8 mouse cellular contexts compared by ENCODE assay signal in the genomic region with DNA sequence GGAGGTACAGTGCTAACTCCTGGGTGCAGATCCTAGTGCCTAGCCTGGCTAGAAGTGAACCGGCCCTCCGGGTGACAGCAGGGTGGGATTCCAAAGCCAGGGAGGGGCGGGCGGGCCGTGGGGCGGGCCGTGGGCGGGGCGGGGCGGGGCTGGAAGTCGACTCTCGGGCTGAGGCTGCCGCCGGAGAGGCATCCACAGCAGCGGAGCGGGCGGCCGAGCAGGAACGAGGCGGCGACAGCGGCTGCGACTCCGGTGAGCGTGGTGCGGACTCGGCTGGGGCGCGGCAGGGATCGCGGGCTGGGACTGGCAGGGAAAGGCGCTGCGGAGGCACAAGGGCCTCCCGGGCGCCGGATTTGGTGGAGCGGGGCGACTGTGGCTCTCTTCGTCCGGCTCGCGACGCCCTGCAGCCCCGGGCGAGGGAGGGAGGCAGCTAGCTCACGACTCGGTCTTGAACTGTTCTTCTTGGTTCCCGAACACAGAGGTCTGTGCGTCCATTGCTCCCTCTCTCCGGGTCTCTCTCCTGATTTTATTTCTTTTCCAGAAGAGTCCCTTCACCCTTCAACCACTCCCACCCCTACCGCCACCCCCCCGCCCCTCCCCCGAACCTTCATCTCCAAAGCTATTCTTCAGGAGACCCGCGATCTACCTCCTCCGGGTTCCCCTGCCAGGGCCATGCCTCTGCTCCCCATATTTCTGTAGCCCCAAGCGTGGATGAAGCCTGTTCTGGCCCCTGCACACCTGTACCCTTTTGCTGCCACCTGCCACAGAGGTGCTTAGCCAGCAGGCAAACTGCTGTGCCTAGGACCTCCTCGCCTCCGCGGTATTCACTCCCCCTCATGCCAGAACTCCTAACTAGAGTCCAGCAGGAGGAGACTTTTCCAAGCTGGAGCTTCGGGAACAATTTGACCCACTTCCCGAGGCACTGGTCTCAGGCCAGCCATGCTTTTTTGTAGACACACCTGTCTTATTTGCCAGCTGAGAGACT. TPM values are rescaled to one million over a fixed set of nuclear protein-coding genes. Genes with fewer than 3 reads are reported as not detected.
A peak's percentile ranks its signal among the peaks of the same experiment; 100 is the strongest.
DNase-seq lines count a peak whose midpoint lies in the region; ATAC-seq and TF ChIP-seq lines count a peak whose summit lies in the region.

A gene (plus strand): TSS at position 153 of the 985 bp plus-strand sequence.

- peak within 1 kb of the TSS; percentile 90 for H3K27ac ChIP-seq in gastrocnemius, adult 2 months
- peak within 1 kb of the TSS; percentile 85 for H3K27ac ChIP-seq in hindbrain, embryonic 15.5 days (replicated peaks)
- peak within 1 kb of the TSS; percentile 19 for H3K27ac ChIP-seq in macrophage

- H3K4me1 ChIP-seq in hindbrain, embryonic 15.5 days (replicated peaks): peaks cover 55% of the 10 kb centered on the region

- peak within 1 kb of the TSS; percentile 69 for H3K4me2 ChIP-seq in hindbrain, embryonic 15.5 days

- WGBS in hindbrain, embryonic 15.5 days: under 1% methylated on average over 42 of the region's 62 CpGs
- WGBS in macrophage (ENCODE audit: missing documents): 1% methylated on average over 41 of the region's 62 CpGs

- no peaks in the 10 kb centered on the region for H3K9me3 ChIP-seq in hindbrain, embryonic 15.5 days

- peaks cover 47% of the 10 kb centered on the region for H3K79me2 ChIP-seq in macrophage (ENCODE audit: inconsistent target)

- peak; percentile 15; the same call in 1 of the 2 replicates for TF ChIP-seq CTCF in gastrocnemius, adult 2 months (IDR thresholded peaks at IDR 0.05)

- no peaks in the 10 kb centered on the region for H3K27me3 ChIP-seq in hindbrain, embryonic 15.5 days

- peak; percentile 64 for DNase-seq in T-cell, adult 2 months (ENCODE audit: low spot score)
- peak; percentile 83 to 88 for DNase-seq in cerebellum, postnatal 25 days
- peak; percentile 88 for DNase-seq in gastrocnemius, adult 2 months
- DNase-seq in left cerebral cortex, adult 8-10 months (ENCODE audit: low spot score in 2 of 2): peak; percentile 57 to 65
- DNase-seq in right cerebral cortex, adult 2 months (ENCODE audit: low spot score in 2 of 2): peak; percentile 78
- peak; percentile 40 for DNase-seq in urinary bladder, postnatal 10 days (ENCODE audit: low spot score)

- ATAC-seq in hindbrain, embryonic 15.5 days (ENCODE audit: low FRiP score, low read depth): peak; percentile 86

- intact Hi-C loops in gastrocnemius, adult 2 months (cut with DNase I): loop anchor here (5.0 to 10.0 kb wide), 3 partner anchors 50 to 133 kb away; no protein-coding TSS in a partner anchor

- H3K4me3 ChIP-seq in gastrocnemius, adult 2 months: peak within 1 kb of the TSS; percentile 90
- peak within 1 kb of the TSS; percentile 91 for H3K4me3 ChIP-seq in hindbrain, embryonic 15.5 days
- H3K4me3 ChIP-seq in macrophage (ENCODE audit: inconsistent target): peak within 1 kb of the TSS; percentile 61

- H3K36me3 ChIP-seq in hindbrain, embryonic 15.5 days: no peaks in the 10 kb centered on the region
- H3K36me3 ChIP-seq in macrophage (ENCODE audit: inconsistent target): no peaks in the 10 kb centered on the region; the same call in 1 of the 2 replicates

- peak within 1 kb of the TSS; percentile 94 for H3K9ac ChIP-seq in hindbrain, embryonic 15.5 days

RNA-seq across cellular contexts. Expression of the gene that starts here (rescaled TPM):
- total RNA-seq in gastrocnemius, adult 2 months (2021): 1 to 10 TPM; 5.5 to 6.3 TPM
- 47.0 and 57.8 TPM in 2 replicates for polyA plus RNA-seq in hindbrain, embryonic 15.5 days (2015; fragmentation: Nextera tagmentation; extraction: Ambion mirVana)
- 100 to 1,000 TPM; 156 to 178 (median 169) TPM for total RNA-seq in left cerebral cortex, adult 8-10 months (2022)
- 100 to 1,000 TPM in 19 of 26 experiments, 10 to 100 TPM in 7; 72.7 to 295 (median 143) TPM for total RNA-seq in macrophage (2018; cell fraction: chromatin; rRNA removed)
- total RNA-seq in macrophage (2018; cell fraction: cytosol; rRNA removed): 100 to 1,000 TPM in 7 of 26 experiments, 10 to 100 TPM in 19; 42.1 to 126 (median 91.4) TPM
- total RNA-seq in macrophage (2018; cell fraction: nucleus; rRNA removed): 100 to 1,000 TPM in 17 of 26 experiments, 10 to 100 TPM in 9; 38.7 to 326 (median 141) TPM
- polyA plus RNA-seq in macrophage (2018): 22.6 to 41.6 TPM (median 39.8 TPM) in 3 replicates

Comparison
In these comparisons a context has a peak if more than half of its experiments do, and no peak if none do; other contexts are left out.
1. Peak in every context shown above with its lines: DNase-seq, ATAC-seq, H3K4me3 ChIP-seq and H3K27ac ChIP-seq.
2. RNA of the gene that starts here (total RNA-seq): 156 to 178 TPM in left cerebral cortex, adult 8-10 months; 5.5 to 6.3 TPM in gastrocnemius, adult 2 months; every median in the first group is over 10 times any median in the second.
3. H3K27ac ChIP-seq: peak in every context shown above with its lines; median percentile 90 in gastrocnemius, adult 2 months; 85 in hindbrain, embryonic 15.5 days; 19 in macrophage.